Mouse (Mus musculus) liver, embryonic 16.5 days (tissue): ENCODE measurements at regions not wholly inside any gene's neighbourhood (a gene's known extent, or its start where the extent isn't known, plus 50 kb on each side); places are given as distances from the start of the nearest gene placed in this dataset.

Experiments used
- ATAC-seq: fragments of 200-750 bp; cut with Nextera tagmentation; 2 replicates; pipeline ENCODE4 v1.8.0; 2017; ENCODE audit warnings: low read depth, mild to moderate bottlenecking, moderate number of reproducible peaks, moderate library complexity
- H3K27ac ChIP-seq: fragments of 300-500 bp; sonication (generic); 2 replicates; pipeline ENCODE4 v1.5.1; 2014; ENCODE audit warnings: mild to moderate bottlenecking, low read length
- H3K27me3 ChIP-seq: fragments of 300-500 bp; sonication (generic); 2 replicates; pipeline ENCODE4 v1.6.1; 2014; ENCODE audit warnings: low read depth, low read length, mixed read lengths; ENCODE audit not compliant: control insufficient read depth, insufficient read depth
- H3K36me3 ChIP-seq: fragments of 300-500 bp; sonication (generic); 2 replicates; pipeline ENCODE4 v1.6.1; 2014; ENCODE audit warnings: mild to moderate bottlenecking; ENCODE audit not compliant: control insufficient read depth, insufficient read depth
- H3K4me1 ChIP-seq: fragments of 300-500 bp; sonication (generic); 2 replicates; pipeline ENCODE4 v1.6.1; 2014; ENCODE audit warnings: low read depth, low read length, mixed read lengths; ENCODE audit not compliant: control insufficient read depth
- H3K4me2 ChIP-seq: fragments of 300-500 bp; sonication (generic); 2 replicates; pipeline ENCODE4 v1.6.1; 2014; ENCODE audit warnings: low read depth, low read length, mixed read lengths
- H3K4me3 ChIP-seq: fragments of 300-500 bp; sonication (generic); 2 replicates; pipeline ENCODE4 v1.5.1; 2014; ENCODE audit warnings: low read depth, mild to moderate bottlenecking, low read length
- H3K9ac ChIP-seq: fragments of 300-500 bp; sonication (generic); 2 replicates; pipeline ENCODE4 v1.6.1; 2014; ENCODE audit warnings: low read depth, low read length
- H3K9me3 ChIP-seq: fragments of 300-500 bp; sonication (generic); replicated peaks from 2 replicates; pipeline ENCODE4 v1.6.1; 2016; ENCODE audit warnings: low read length; ENCODE audit not compliant: control insufficient read depth
- WGBS: fragments of 180-500 bp; shearing (Covaris S2); extraction: QIAGEN DNeasy Blood & Tissue Kit; methylation state at CpG from one replicate; pipeline ENCODE4 v1.1.7; 2014; ENCODE audit not compliant: insufficient replicate concordance; 5-methylcytosine and 5-hydroxymethylcytosine counted together

GRCm38 (mm10) chr10:97778531-97778930 is 52.0 kb upstream of the C030005K15Rik start:
- Histone ChIP-seq H3K27me3 (no peaks in the 10 kb centered on the region), H3K27ac (no peak overlapping the region), H3K36me3 (no peaks in the 10 kb centered on the region), H3K4me1 (no peaks in the 10 kb centered on the region), H3K4me3 (no peak overlapping the region), H3K4me2 (no peak overlapping the region), H3K9me3 (no peaks in the 10 kb centered on the region), H3K9ac (no peak overlapping the region)
- no peak for ATAC-seq

DNA sequence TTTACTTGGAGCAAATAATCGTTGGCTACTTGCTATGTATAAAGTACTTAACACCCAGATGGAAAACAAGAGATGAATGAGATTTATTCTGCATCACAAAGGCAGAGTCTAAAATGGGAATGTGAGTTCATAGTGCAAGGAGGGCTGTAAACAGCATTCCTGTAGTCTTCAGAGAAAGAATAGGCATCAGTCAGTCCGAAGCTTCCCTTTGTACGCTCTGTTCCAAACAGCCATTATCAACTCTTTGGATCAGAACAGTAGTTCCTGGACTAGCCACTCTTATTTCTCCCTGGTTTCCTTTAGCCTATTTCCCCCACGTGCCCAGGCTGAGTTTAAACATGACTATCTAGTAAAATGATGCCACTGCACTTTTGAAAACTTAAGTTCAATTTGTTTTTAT is 52.8 kb upstream of the C030005K15Rik start:
- no peak overlapping the region for H3K27ac ChIP-seq
- H3K4me1 ChIP-seq = no peaks in the 10 kb centered on the region
- no peak overlapping the region for H3K4me2 ChIP-seq
- ATAC-seq = no peak
- no peak overlapping the region for H3K4me3 ChIP-seq
- 40% methylated on average over 4 of the region's 4 CpGs for WGBS
- H3K9me3 ChIP-seq = no peaks in the 10 kb centered on the region
- no peaks in the 10 kb centered on the region for H3K36me3 ChIP-seq
- no peaks in the 10 kb centered on the region for H3K27me3 ChIP-seq
- no peak overlapping the region for H3K9ac ChIP-seq

DNA sequence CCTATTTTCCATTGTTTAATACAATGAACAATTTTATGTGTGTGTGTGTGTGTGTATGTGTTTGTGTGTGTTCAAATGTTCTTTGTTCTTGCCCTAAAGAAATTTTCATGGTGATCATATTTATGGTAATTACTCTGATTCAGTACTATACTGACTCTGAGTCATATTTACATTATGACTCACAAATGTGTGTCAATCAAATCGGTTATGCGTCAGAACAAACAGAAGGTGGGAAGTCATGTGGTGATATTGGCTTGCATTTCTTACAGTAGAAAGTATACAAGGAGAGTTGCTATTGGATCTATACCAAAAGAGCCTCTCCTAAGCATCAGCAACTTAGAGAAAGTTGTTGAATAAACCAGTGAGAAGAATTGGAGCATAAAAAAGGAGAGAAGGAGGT is 67.2 kb upstream of the C030005K15Rik start:
- H3K9ac ChIP-seq = no peak overlapping the region
- H3K9me3 ChIP-seq = no peaks in the 10 kb centered on the region
- H3K27ac ChIP-seq = no peak overlapping the region
- no peak overlapping the region for H3K4me3 ChIP-seq
- ATAC-seq = no peak
- H3K36me3 ChIP-seq = no peaks in the 10 kb centered on the region
- WGBS = 71% methylated on average over 2 of the region's 2 CpGs
- no peak overlapping the region for H3K4me2 ChIP-seq
- H3K27me3 ChIP-seq = no peaks in the 10 kb centered on the region
- no peaks in the 10 kb centered on the region for H3K4me1 ChIP-seq

DNA sequence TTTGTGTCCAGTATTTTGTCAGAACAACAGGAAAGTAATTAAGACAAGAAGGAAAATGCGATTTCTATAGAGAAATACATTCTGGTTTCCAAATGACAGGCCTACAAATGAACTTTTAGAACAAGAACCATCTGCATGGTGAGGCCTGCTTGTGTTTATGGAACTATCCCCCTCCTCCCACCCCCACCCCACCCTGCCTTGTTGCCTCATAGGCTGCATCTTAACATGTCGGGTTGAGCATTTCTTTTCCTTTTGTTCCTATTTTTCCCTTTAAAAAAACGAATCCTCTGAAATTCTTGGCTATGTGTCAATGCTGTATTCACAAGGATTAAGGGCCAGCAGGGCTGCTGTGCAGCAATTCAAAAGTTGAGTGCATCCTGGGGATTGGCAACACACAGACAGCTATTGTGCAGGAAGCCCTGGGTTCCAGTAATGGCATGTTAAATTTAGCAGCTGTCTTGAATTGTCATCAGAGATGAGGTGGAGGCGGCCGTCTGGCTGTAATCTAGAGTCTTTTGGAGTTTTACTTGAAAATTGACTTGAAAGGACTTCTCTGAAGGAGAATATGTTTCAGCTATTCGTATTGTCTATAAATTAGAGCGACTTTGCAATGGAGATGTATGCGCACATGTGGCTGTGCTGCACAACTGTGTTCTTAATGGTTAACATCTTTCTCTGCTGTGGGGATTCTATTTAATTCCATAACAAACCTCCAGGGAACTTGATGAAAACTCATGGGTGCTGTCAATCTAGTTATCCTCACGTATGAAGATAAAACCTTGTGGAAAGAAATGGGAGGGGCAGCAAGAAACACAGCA is 75.1 kb upstream of the C030005K15Rik start:
- H3K27me3 ChIP-seq = no peaks in the 10 kb centered on the region
- no peak overlapping the region for H3K4me2 ChIP-seq
- H3K4me1 ChIP-seq = no peaks in the 10 kb centered on the region
- WGBS = 61% methylated on average over 9 of the region's 9 CpGs
- no peak for ATAC-seq
- H3K27ac ChIP-seq = no peak overlapping the region
- no peaks in the 10 kb centered on the region for H3K9me3 ChIP-seq
- no peak overlapping the region for H3K9ac ChIP-seq
- no peaks in the 10 kb centered on the region for H3K36me3 ChIP-seq
- H3K4me3 ChIP-seq = no peak overlapping the region

DNA sequence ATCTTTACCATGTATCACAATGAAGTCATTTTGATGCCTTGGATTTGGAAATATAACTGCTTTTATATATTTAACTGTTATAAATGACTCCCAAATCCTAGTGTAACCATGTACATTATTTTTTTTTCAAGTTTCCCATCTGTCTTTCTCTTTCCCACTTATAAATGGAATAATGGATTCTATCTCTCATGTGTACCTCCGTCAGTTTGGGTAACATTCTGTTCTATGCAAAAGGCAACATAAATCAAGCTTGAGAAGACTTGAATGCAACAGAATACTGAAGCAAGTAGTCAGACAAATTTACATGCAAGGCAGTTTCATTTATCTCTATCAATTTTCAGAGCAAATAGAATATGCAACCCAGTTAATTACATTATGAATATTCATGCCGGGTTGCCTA is 81.4 kb upstream of the C030005K15Rik start:
- Histone ChIP-seq H3K9ac (no peak overlapping the region), H3K4me1 (no peaks in the 10 kb centered on the region), H3K4me3 (no peak overlapping the region), H3K9me3 (no peaks in the 10 kb centered on the region), H3K4me2 (no peak overlapping the region), H3K27me3 (no peaks in the 10 kb centered on the region), H3K27ac (no peak overlapping the region), H3K36me3 (no peaks in the 10 kb centered on the region)
- WGBS = 69% methylated on average over 2 of the region's 2 CpGs
- no peak for ATAC-seq

DNA sequence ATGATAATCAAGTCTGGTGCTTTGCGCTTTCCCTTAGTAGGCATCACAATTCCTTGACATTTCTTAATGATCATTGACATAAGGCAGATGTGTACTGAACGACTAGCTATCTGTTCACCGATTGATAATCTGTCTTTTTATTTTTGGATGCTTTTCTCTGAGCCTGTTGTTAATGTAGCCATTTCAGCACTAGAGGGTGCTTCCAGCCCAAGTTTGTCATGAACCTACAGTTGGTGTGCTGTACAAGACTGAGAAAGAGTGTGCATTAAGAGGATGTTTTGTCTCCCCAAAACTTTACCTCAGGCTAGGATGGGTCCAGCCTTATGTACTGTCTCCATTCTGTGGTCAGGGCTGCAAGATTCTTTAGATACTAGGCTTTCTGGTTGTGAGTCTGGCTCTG is 116.0 kb upstream of the C030005K15Rik start:
- H3K4me2 ChIP-seq = no peak overlapping the region
- no peaks in the 10 kb centered on the region for H3K36me3 ChIP-seq
- no peaks in the 10 kb centered on the region for H3K9me3 ChIP-seq
- H3K27me3 ChIP-seq = no peaks in the 10 kb centered on the region
- H3K9ac ChIP-seq = no peak overlapping the region
- H3K4me1 ChIP-seq = no peaks in the 10 kb centered on the region
- H3K27ac ChIP-seq = no peak overlapping the region
- WGBS = 64% methylated on average over 3 of the region's 3 CpGs
- no peak for ATAC-seq
- no peak overlapping the region for H3K4me3 ChIP-seq

GRCm38 (mm10) chr10:97851487-97851886 is 124.9 kb upstream of the C030005K15Rik start:
- Histone ChIP-seq H3K4me3 (no peak overlapping the region), H3K4me1 (no peaks in the 10 kb centered on the region), H3K9me3 (no peaks in the 10 kb centered on the region), H3K36me3 (no peaks in the 10 kb centered on the region), H3K9ac (no peak overlapping the region), H3K4me2 (no peak overlapping the region), H3K27ac (no peak overlapping the region), H3K27me3 (no peaks in the 10 kb centered on the region)
- ATAC-seq = no peak
- 56% methylated on average over 2 of the region's 2 CpGs for WGBS

- Histone ChIP-seq H3K9ac (no peak overlapping the region), H3K4me1 (no peaks in the 10 kb centered on the region), H3K4me3 (no peak overlapping the region), H3K4me2 (no peak overlapping the region), H3K9me3 (no peaks in the 10 kb centered on the region), H3K36me3 (no peaks in the 10 kb centered on the region), H3K27ac (no peak overlapping the region), H3K27me3 (no peaks in the 10 kb centered on the region)
- no peak for ATAC-seq
- WGBS = 14% methylated on average over 3 of the region's 3 CpGs
Observed at GRCm38 (mm10) chr10:97877088-97877487, 150.5 kb upstream of the C030005K15Rik start.

DNA sequence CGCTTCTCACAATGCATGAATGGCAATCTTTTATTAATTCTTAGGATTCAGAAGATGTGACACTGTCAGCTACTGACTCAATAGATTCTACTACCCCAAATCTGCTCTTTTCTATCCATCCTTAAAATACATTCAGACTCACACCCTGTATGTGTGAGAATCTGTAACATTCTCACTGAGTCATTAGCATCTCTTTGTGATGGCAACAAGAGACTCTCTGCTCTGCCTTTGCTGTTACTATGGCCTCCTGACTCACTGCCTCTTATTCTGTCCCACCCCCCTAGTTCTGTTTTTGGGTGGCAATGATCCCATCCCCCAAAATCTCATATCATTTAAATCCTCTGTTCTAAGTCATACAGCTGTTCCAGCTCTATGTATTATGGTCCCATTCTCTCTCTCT is 159.5 kb upstream of the C030005K15Rik start:
- ATAC-seq = no peak
- no peak overlapping the region for H3K9ac ChIP-seq
- 59% methylated on average over 1 of the region's 1 CpGs for WGBS

More for the DNA sequence above, 159.5 kb upstream of the C030005K15Rik start:
- Histone ChIP-seq H3K27me3 (no peaks in the 10 kb centered on the region), H3K27ac (no peak overlapping the region), H3K4me2 (no peak overlapping the region), H3K4me3 (no peak overlapping the region), H3K36me3 (no peaks in the 10 kb centered on the region), H3K4me1 (no peaks in the 10 kb centered on the region), H3K9me3 (no peaks in the 10 kb centered on the region)
